Mouse (Mus musculus) frontal cortex, postnatal 14 days (tissue): Measurements from ENCODE around the gene Olfr173.

Experiments used
- DNase-seq, 2 experiments: peaks; one replicate each; pipeline ENCODE4 v3.0.0; 2022; ENCODE audit warnings: low spot score in 2 of 2

The Olfr173 gene

GRCm38 (mm10) chr16:58800168-58800567, at the start of gene Olfr173:
Olfr173 (minus strand) TSS chr16:58800268.
- DNase-seq = no peak

- DNase-seq = no peak
Measured at GRCm38 (mm10) chr16:58826732-58827319, 26.8 kb upstream of the Olfr173 start, which contains the start of gene Olfr175-ps1. Olfr175-ps1 (minus strand) TSS chr16:58826782.

GRCm38 (mm10) chr16:58763076-58763475, 37.0 kb downstream of the Olfr173 start, which contains the start of gene Olfr172:
Olfr172 (minus strand) TSS chr16:58763176.
- DNase-seq = no peak

- no peak for DNase-seq
Measured at GRCm38 (mm10) chr16:58756191-58756590, 43.9 kb downstream of the Olfr173 start.

- no peak for DNase-seq
Measured at GRCm38 (mm10) chr16:58751314-58751713, 48.8 kb downstream of the Olfr173 start.

- no peak for DNase-seq
Measured at GRCm38 (mm10) chr16:58746715-58747114, 53.4 kb downstream of the Olfr173 start.
